Mouse (Mus musculus) ES-E14 (cell line): ENCODE results near the gene Ltb. TPM values are rescaled to one million over a fixed set of nuclear protein-coding genes. Genes with fewer than 3 reads are reported as not detected.

Experiments
- DNase-seq: peaks from one replicate; pipeline ENCODE4 v3.0.0-alpha.2; 2013; ENCODE audit warnings: low read depth, low spot score
- H3K27ac ChIP-seq: 2 replicates; pipeline ENCODE4 v1.5.1; 2012; ENCODE audit warnings: low read depth, mild to moderate bottlenecking, low read length, moderate library complexity, mixed read lengths; ENCODE audit not compliant: poor library complexity, insufficient read depth, severe bottlenecking
- H3K36me3 ChIP-seq: 2 replicates; pipeline ENCODE4 v1.6.1; 2012; ENCODE audit warnings: mild to moderate bottlenecking, low read length, moderate library complexity, mixed read lengths; ENCODE audit not compliant: control insufficient read depth, poor library complexity, insufficient read depth, severe bottlenecking
- H3K4me1 ChIP-seq, 2 experiments: fragments of 150-350 bp in 1 of 2; sonication (generic) in 1 of 2; 2 replicates each; pipeline ENCODE4 v1.6.1; 2012; ENCODE audit warnings: low read length in 2 of 2, mild to moderate bottlenecking in 1 of 2, mixed read lengths in 1 of 2; ENCODE audit not compliant: control insufficient read depth in 2 of 2, insufficient read depth in 2 of 2, poor library complexity in 1 of 2
- H3K4me3 ChIP-seq, 2 experiments: fragments of 150-350 bp in 1 of 2; sonication (generic) in 1 of 2; 2 replicates each; pipeline ENCODE4 v1.5.1; 2012; ENCODE audit warnings: low read length in 2 of 2, low read depth in 1 of 2, mild to moderate bottlenecking in 1 of 2, mixed read lengths in 1 of 2; ENCODE audit not compliant: insufficient read depth in 1 of 2, poor library complexity in 1 of 2, severe bottlenecking in 1 of 2
- H3K9ac ChIP-seq: 2 replicates; pipeline ENCODE4 v1.6.1; 2012; ENCODE audit warnings: low read depth, mild to moderate bottlenecking, low read length, mixed read lengths; ENCODE audit not compliant: poor library complexity, insufficient read depth, severe bottlenecking
- H3K9me3 ChIP-seq: fragments of 150-350 bp; sonication (generic); 2 replicates; pipeline ENCODE4 v1.6.1; 2012; ENCODE audit warnings: low read depth, mild to moderate bottlenecking, low read length; ENCODE audit not compliant: control insufficient read depth, insufficient read depth
- CHD2 ChIP-seq: IDR thresholded peaks from 2 replicates; pipeline ENCODE4 v1.6.1; 2014; ENCODE audit warnings: mild to moderate bottlenecking, low read depth, low read length, inconsistent platforms
- HCFC1 ChIP-seq: IDR thresholded peaks from 2 replicates; pipeline ENCODE4 v1.6.1; 2012; ENCODE audit warnings: low read length, inconsistent platforms, borderline replicate concordance; ENCODE audit not compliant: insufficient read depth
- MAFK ChIP-seq: IDR thresholded peaks from 2 replicates; pipeline ENCODE4 v1.6.1; 2014; ENCODE audit warnings: mild to moderate bottlenecking, low read depth, low read length, inconsistent platforms; ENCODE audit not compliant: insufficient read depth
- ZC3H11A ChIP-seq: IDR thresholded peaks from 2 replicates; pipeline ENCODE4 v1.6.1; 2012; ENCODE audit warnings: low read depth, mild to moderate bottlenecking, inconsistent platforms, low read length, borderline replicate concordance
- ZNF384 ChIP-seq: IDR thresholded peaks from 2 replicates; pipeline ENCODE4 v1.6.1; 2012; ENCODE audit warnings: low read depth, low read length, inconsistent platforms
- in situ Hi-C, 2 experiments: fragments of 600-800 bp; cut with MboI; formaldehyde crosslinking; loops; one replicate each; pipeline ENCODE4 v1.15.1; 2025; ENCODE audit warnings: low sequenced_read_pairs in 2 of 2, inconsistent platforms in 1 of 2; ENCODE audit not compliant: unreplicated experiment in 2 of 2
- total RNA-seq: library from RNA; depleted of rRNA; stranded (reverse); fragments of 300-350 nt; gene quantifications from 2 replicates; pipeline ENCODE4 v1.2.3, GENCODE M21; 2012

Ltb gene
- total RNA-seq, 1 experiment: 10.1 TPM

GRCm38 (mm10) chr17:35194844-35195630 is 798 bp downstream of the Ltb start:
- no peak overlapping the region for H3K27ac ChIP-seq
- DNase-seq: no peak
- no peak for TF ChIP-seq HCFC1
- TF ChIP-seq ZNF384: no peak
- no peak for TF ChIP-seq MAFK
- TF ChIP-seq CHD2: no peak
- peaks cover 0 to 2% of the 10 kb centered on the region in 2 experiments; a peak in 3 of 4 replicates for H3K4me1 ChIP-seq
- no peaks in the 10 kb centered on the region for H3K9me3 ChIP-seq
- in situ Hi-C loops: no loop called here
- H3K36me3 ChIP-seq: no peaks in the 10 kb centered on the region
- H3K4me3 ChIP-seq: peak overlapping the region; percentile 49 to 56
- peak overlapping the region; percentile 13; the same call in 1 of the 2 replicates for H3K9ac ChIP-seq

- no peaks in the 10 kb centered on the region for H3K36me3 ChIP-seq
- TF ChIP-seq ZC3H11A (no peak), HCFC1 (no peak), MAFK (no peak), CHD2 (no peak), ZNF384 (no peak)
- peaks cover 0 to 2% of the 10 kb centered on the region in 2 experiments; a peak in 2 of 4 replicates for H3K4me1 ChIP-seq
- H3K9me3 ChIP-seq: no peaks in the 10 kb centered on the region
- H3K9ac ChIP-seq: peak overlapping the region; percentile 13; the same call in 1 of the 2 replicates
- H3K27ac ChIP-seq: no peak overlapping the region
- in situ Hi-C loops: no loop called here
- peak; percentile 47 for DNase-seq
- peak overlapping the region; percentile 49 to 56 for H3K4me3 ChIP-seq
These were observed 1.5 kb downstream of the Ltb start for GRCm38 (mm10) chr17:35195631-35196320.

GRCm38 (mm10) chr17:35196321-35196641 is 2.0 kb downstream of the Ltb start:
- Histone ChIP-seq H3K9ac (no peak overlapping the region), H3K27ac (no peak overlapping the region), H3K9me3 (no peaks in the 10 kb centered on the region), H3K4me3 (no peak overlapping the region), H3K4me1 (peaks cover 0 to 2% of the 10 kb centered on the region in 2 experiments; a peak in 2 of 4 replicates), H3K36me3 (no peaks in the 10 kb centered on the region)
- TF ChIP-seq HCFC1 (no peak), MAFK (no peak), ZNF384 (no peak), CHD2 (no peak)
- in situ Hi-C loops: no loop called here
- DNase-seq: no peak

GRCm38 (mm10) chr17:35197126-35197525 is 2.9 kb downstream of the Ltb start:
- TF ChIP-seq HCFC1 (no peak), ZNF384 (no peak), CHD2 (no peak), MAFK (no peak), ZC3H11A (no peak)
- Histone ChIP-seq H3K4me3 (no peak overlapping the region), H3K36me3 (no peaks in the 10 kb centered on the region), H3K4me1 (peaks cover 0 to 2% of the 10 kb centered on the region in 2 experiments; a peak in 2 of 4 replicates), H3K9ac (no peak overlapping the region), H3K27ac (no peak overlapping the region), H3K9me3 (no peaks in the 10 kb centered on the region)
- DNase-seq: no peak
- in situ Hi-C loops: no loop called here
